Mouse (Mus musculus) G1E (cell line): ENCODE data around the gene Map3k6.

Experiments
- CTCF ChIP-seq: IDR thresholded peaks from 2 replicates; pipeline ENCODE4 v1.5.1; 2012; ENCODE audit warnings: low read depth, low read length, inconsistent platforms, mixed read lengths
- GATA1 ChIP-seq: IDR thresholded peaks from 2 replicates; pipeline ENCODE4 v1.6.1; 2012; ENCODE audit warnings: borderline replicate concordance, low read length, inconsistent platforms, mixed read lengths
- POLR2AphosphoS5 ChIP-seq: IDR thresholded peaks from 2 replicates; pipeline ENCODE4 v1.6.1; 2012; ENCODE audit warnings: low read depth, low read length, inconsistent platforms; ENCODE audit not compliant: insufficient replicate concordance
- TAL1 ChIP-seq: conservative IDR thresholded peaks from 2 replicates; pipeline ENCODE4 v1.6.1; 2012; ENCODE audit warnings: low read depth, low read length, inconsistent platforms, mixed read lengths

GRCm38 (mm10) chr4:133265297-133265696, 24.7 kb downstream of the Map3k6 start:
- TF ChIP-seq CTCF (no peak), TAL1 (no peak), GATA1 (no peak), POLR2AphosphoS5 (no peak)
